Mouse (Mus musculus) heart, postnatal 0 days (tissue): ENCODE data around the gene Gm10964. TPM values are rescaled to one million over a fixed set of nuclear protein-coding genes. Genes with fewer than 3 reads are reported as not detected.

Source experiments
- ATAC-seq: fragments of 200-750 bp; cut with Nextera tagmentation; 2 replicates; pipeline ENCODE4 v1.8.0; 2017; ENCODE audit warnings: low read depth, moderate number of reproducible peaks, moderate library complexity; ENCODE audit not compliant: insufficient read depth
- DNase-seq: peaks from one replicate; pipeline ENCODE4 v3.0.0-alpha.2; 2016; ENCODE audit warnings: low spot score
- H3K27ac ChIP-seq: fragments of 300-500 bp; sonication (generic); 2 replicates; pipeline ENCODE4 v1.5.1; 2014; ENCODE audit warnings: low read depth, mild to moderate bottlenecking
- H3K27me3 ChIP-seq: fragments of 300-500 bp; sonication (generic); 2 replicates; pipeline ENCODE4 v1.6.1; 2014; ENCODE audit warnings: low read length, mixed read lengths; ENCODE audit not compliant: control insufficient read depth, insufficient read depth
- H3K36me3 ChIP-seq: fragments of 300-500 bp; sonication (generic); replicated peaks from 2 replicates; pipeline ENCODE4 v1.6.1; 2014; ENCODE audit warnings: low read length, mixed read lengths; ENCODE audit not compliant: control insufficient read depth, insufficient read depth
- H3K4me1 ChIP-seq: fragments of 300-500 bp; sonication (generic); 2 replicates; pipeline ENCODE4 v1.6.1; 2014; ENCODE audit warnings: antibody characterized with exemption; ENCODE audit not compliant: control insufficient read depth, insufficient read depth
- H3K4me2 ChIP-seq: fragments of 300-500 bp; sonication (generic); 2 replicates; pipeline ENCODE4 v1.6.1; 2014; ENCODE audit warnings: low read depth, mild to moderate bottlenecking, low read length, moderate library complexity
- H3K4me3 ChIP-seq: fragments of 300-500 bp; sonication (generic); 2 replicates; pipeline ENCODE4 v1.5.1; 2014; ENCODE audit warnings: low read depth, low read length
- H3K9ac ChIP-seq: fragments of 300-500 bp; sonication (generic); replicated peaks from 2 replicates; pipeline ENCODE4 v1.6.1; 2014; ENCODE audit warnings: low read depth, low read length, mixed read lengths
- H3K9me3 ChIP-seq: fragments of 300-500 bp; sonication (generic); replicated peaks from 2 replicates; pipeline ENCODE4 v1.6.1; 2016; ENCODE audit warnings: low read length; ENCODE audit not compliant: control insufficient read depth
- CTCF ChIP-seq: IDR thresholded peaks from 2 replicates; pipeline ENCODE4 v1.5.1; 2016; ENCODE audit warnings: antibody characterized with exemption, control low read depth, low read depth
- EP300 ChIP-seq: IDR thresholded peaks from 2 replicates; pipeline ENCODE4 v1.6.1; 2016; ENCODE audit warnings: antibody characterized with exemption, low read depth
- WGBS: fragments of 180-500 bp; shearing (Covaris S2); extraction: QIAGEN DNeasy Blood & Tissue Kit; methylation state at CpG from one replicate; pipeline ENCODE4 v1.1.7; 2014; 5-methylcytosine and 5-hydroxymethylcytosine counted together
- polyA plus RNA-seq: library from polyadenylated mRNA; unstranded; fragments of >200 nt; fragmentation: Nextera tagmentation; extraction: Ambion mirVana; gene quantifications from 2 replicates; pipeline ENCODE4 v1.2.1, GENCODE M21; 2015
- total RNA-seq: library from RNA; depleted of rRNA; stranded (reverse); fragments of >200 nt; gene quantifications from 2 replicates; pipeline ENCODE4 v1.2.3, GENCODE M21; 2014; ENCODE audit warnings: low replicate concordance; rRNA removed

Gm10964 gene
- total RNA-seq (not detected in 2 replicates), polyA plus RNA-seq (not detected in 2 replicates)

GRCm38 (mm10) chr3:103739329-103739728 is at the start of gene Gm10964:
Gene Gm10964 (plus strand): TSS chr3:103739366.
- H3K9ac ChIP-seq, result no peak within 1 kb of the TSS; the same call in 1 of the 2 replicates
- peaks cover 25% of the 10 kb centered on the region for H3K36me3 ChIP-seq
- H3K4me2 ChIP-seq, result peak within 1 kb of the TSS; percentile 62
- H3K4me1 ChIP-seq, result peaks cover 31% of the 10 kb centered on the region
- no peak for TF ChIP-seq CTCF
- TF ChIP-seq EP300, result no peak
- no peaks in the 10 kb centered on the region for H3K27me3 ChIP-seq
- 77% methylated on average over 1 of the region's 1 CpGs for WGBS
- peak within 1 kb of the TSS; percentile 38 for H3K4me3 ChIP-seq
- DNase-seq (no peak), ATAC-seq (no peak)
- H3K9me3 ChIP-seq, result no peaks in the 10 kb centered on the region
- H3K27ac ChIP-seq, result peak within 1 kb of the TSS; percentile 75

GRCm38 (mm10) chr3:103690506-103690905 is 48.7 kb upstream of the Gm10964 start:
- ATAC-seq (no peak), DNase-seq (no peak)
- no peaks in the 10 kb centered on the region for H3K4me1 ChIP-seq
- H3K9ac ChIP-seq, result no peak overlapping the region
- H3K9me3 ChIP-seq, result no peaks in the 10 kb centered on the region
- no peaks in the 10 kb centered on the region for H3K27me3 ChIP-seq
- no peak overlapping the region for H3K4me2 ChIP-seq
- no peak for TF ChIP-seq EP300
- peak; percentile 37 for TF ChIP-seq CTCF
- no peak overlapping the region for H3K4me3 ChIP-seq
- WGBS, result 54% methylated on average over 3 of the region's 3 CpGs
- no peak overlapping the region for H3K27ac ChIP-seq
- no peaks in the 10 kb centered on the region for H3K36me3 ChIP-seq

GRCm38 (mm10) chr3:103695556-103695955 is 43.6 kb upstream of the Gm10964 start:
- Histone ChIP-seq H3K4me3 (no peak overlapping the region), H3K4me1 (no peaks in the 10 kb centered on the region), H3K9ac (no peak overlapping the region), H3K9me3 (no peaks in the 10 kb centered on the region), H3K4me2 (no peak overlapping the region), H3K36me3 (no peaks in the 10 kb centered on the region), H3K27me3 (no peaks in the 10 kb centered on the region), H3K27ac (no peak overlapping the region)
- 45% methylated on average over 3 of the region's 3 CpGs for WGBS
- TF ChIP-seq EP300 (no peak), CTCF (no peak)
- ATAC-seq (no peak), DNase-seq (no peak)

DNA sequence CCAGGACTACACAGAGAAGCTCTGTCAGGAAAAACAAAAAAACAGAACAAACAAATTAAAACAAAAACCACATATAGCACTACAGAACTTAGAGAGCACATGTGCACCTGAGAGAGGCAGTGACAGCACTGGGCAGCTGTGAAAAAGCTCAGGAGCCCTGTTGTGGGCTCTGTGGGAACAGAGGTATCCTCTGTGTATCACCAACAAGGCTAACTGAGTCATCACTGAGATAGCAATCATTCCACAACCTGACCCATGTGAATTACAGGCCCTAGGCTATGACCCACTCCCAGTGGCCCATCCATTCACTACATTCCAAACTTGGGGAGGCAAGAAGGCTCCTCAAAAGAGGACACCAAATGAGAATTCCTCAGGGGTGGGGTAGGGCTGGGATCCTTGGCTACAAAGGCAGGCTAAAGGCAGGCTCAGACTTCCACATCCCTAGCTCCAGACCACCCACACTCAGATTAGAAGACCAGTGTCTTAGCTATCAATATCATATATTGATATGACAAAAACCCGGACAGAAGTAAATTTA is 42.7 kb upstream of the Gm10964 start:
- H3K4me2 ChIP-seq, result no peak overlapping the region
- no peak for TF ChIP-seq CTCF
- TF ChIP-seq EP300, result no peak
- no peaks in the 10 kb centered on the region for H3K27me3 ChIP-seq
- H3K4me1 ChIP-seq, result no peaks in the 10 kb centered on the region
- ATAC-seq (no peak), DNase-seq (no peak)
- no peak overlapping the region for H3K9ac ChIP-seq
- no peak overlapping the region for H3K27ac ChIP-seq
- WGBS, result 71% methylated on average over 1 of the region's 1 CpGs
- no peaks in the 10 kb centered on the region for H3K9me3 ChIP-seq
- no peaks in the 10 kb centered on the region for H3K36me3 ChIP-seq
- no peak overlapping the region for H3K4me3 ChIP-seq

GRCm38 (mm10) chr3:103704661-103705060 is 34.5 kb upstream of the Gm10964 start:
- H3K4me3 ChIP-seq, result no peak overlapping the region
- H3K27me3 ChIP-seq, result no peaks in the 10 kb centered on the region
- no peak overlapping the region for H3K27ac ChIP-seq
- TF ChIP-seq CTCF (no peak), EP300 (no peak)
- DNase-seq (no peak), ATAC-seq (no peak)
- no peaks in the 10 kb centered on the region for H3K9me3 ChIP-seq
- H3K4me2 ChIP-seq, result no peak overlapping the region
- no peak overlapping the region for H3K9ac ChIP-seq
- H3K36me3 ChIP-seq, result no peaks in the 10 kb centered on the region
- 52% methylated on average over 6 of the region's 6 CpGs for WGBS
- no peaks in the 10 kb centered on the region for H3K4me1 ChIP-seq

DNA sequence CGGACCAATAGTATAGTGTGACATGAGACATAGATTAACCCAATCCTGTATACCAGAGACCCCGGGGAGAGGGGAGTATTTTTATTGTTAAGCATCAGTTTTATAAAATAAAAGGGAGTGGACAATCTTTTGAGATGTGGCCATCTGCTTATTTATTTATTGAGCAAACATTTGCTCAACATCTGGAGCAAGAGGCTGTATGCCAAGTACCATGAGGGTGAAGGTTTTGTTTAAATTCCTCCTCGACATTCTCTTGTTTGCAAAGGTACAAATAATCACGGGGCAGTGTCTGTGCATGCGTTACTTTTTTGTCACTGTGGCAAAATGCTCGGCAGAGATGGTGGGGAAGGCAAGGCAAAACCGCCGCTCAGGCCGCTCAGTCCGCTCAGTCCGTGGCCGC is 33.7 kb upstream of the Gm10964 start:
- Histone ChIP-seq H3K9ac (no peak overlapping the region), H3K4me2 (no peak overlapping the region), H3K4me3 (no peak overlapping the region), H3K9me3 (no peaks in the 10 kb centered on the region), H3K4me1 (no peaks in the 10 kb centered on the region), H3K27me3 (no peaks in the 10 kb centered on the region), H3K27ac (no peak overlapping the region), H3K36me3 (no peaks in the 10 kb centered on the region)
- 84% methylated on average over 12 of the region's 12 CpGs for WGBS
- DNase-seq (no peak), ATAC-seq (no peak)
- TF ChIP-seq EP300 (no peak), CTCF (no peak)
